Mouse (Mus musculus) right cerebral cortex, postnatal 14 days (tissue): ENCODE measurements around the gene Ube2j1.

Experiments
- DNase-seq: peaks from one replicate; pipeline ENCODE4 v3.0.0; 2022

Ube2j1 gene

DNA sequence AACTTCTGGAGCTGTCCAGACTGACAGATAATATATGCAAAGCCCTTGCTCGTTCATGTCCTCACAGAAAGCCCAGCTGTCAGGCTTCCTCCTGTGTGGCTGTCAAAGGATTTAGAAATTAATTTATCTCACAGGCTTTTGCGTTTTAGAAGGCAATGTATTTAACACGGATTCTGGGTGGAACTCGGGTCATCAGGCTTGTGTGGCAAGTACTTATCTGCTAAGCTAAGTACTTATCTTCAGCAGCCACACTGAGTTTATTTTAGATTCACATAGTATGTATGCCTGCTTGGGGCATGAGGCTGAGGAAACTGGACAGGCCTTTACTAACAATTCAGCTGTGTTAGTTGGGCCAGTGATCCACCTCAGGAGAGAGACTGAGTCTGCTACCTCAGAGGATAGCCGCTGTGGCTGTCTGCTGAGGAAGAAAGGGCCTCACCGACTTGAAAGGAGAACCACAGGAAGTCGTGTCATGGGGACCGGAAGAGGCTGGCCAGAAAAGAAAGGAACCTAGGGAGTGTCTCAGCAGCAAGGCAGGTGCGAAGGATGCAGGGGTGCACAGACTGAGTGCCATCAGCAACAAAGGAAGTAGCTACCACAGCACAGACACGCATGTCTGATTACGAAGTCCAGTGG lies 41.4 kb downstream of the Ube2j1 start:
- no peak for DNase-seq

DNA sequence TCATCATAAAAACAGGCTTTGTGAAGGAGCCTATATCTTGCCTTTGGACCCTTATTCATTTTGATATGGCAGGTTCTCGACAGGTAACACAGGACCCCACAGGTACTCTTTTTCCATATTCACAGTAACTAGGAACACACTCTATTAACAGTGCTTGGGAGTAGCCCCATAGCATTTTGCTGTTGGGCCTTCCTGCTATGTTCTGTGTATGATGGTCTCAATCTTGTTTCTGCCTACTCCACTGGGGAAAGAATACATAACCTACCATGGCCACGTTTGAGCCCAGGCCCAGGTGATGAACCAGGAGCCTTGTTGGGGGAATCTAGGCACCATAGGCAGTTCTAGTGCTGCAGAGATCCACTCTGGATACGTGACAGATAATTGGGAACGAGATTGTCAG lies 43.2 kb downstream of the Ube2j1 start:
- no peak for DNase-seq

DNA sequence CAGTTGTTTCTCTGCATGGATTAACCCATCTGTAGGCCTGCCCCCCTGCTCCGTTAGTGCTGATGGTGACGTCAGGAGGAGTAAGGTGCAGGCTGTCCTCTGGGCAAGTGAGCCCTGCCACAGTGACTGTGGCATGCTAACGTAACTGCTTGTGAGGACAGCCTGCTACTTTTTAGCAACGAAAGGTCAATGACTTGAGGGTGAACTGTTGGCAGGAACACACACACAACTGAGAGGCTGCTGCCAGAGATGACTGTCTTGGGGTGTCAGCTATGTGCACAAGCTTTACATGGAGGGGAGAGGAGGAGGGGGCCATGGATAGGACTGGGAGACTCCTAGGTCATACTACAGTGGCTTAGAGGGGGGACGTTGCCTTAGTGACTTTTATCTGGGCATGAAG lies 43.6 kb downstream of the Ube2j1 start:
- DNase-seq: no peak

DNA sequence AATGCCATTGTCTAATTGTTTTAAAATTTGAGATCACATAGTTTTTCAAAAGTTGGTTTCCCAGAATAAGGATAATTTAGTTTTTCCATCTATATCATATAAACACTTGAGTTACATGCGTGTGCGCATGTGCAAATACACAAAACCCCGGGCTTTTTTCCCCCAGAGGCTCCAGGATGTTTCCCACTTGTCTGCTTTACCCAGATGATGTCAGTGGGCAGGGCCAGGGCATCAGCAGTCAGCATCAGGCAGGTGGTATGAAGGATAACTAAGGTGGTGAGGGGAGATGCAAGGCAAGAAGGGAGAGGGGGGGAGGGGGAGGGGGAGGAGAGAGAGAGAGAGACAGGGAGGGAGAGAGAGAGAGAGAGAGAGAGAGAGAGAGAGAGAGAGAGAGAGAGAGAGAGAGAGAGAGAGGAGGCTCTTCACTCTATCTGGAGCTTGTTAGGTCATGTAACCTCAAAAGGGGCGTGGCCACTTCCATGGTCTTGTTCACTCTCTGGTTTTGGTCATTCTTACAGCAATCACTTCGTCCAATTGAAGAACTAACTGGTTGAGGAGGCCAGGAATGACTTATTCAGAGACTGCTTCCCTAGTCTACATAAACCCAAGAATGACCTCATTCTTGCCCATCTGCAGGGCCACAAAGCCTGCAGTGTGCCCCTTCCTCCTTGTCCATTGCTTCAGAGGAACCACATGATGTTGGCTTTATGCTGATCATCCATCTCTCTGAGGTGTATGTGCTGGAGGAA lies 44.7 kb downstream of the Ube2j1 start:
- no peak for DNase-seq

DNA sequence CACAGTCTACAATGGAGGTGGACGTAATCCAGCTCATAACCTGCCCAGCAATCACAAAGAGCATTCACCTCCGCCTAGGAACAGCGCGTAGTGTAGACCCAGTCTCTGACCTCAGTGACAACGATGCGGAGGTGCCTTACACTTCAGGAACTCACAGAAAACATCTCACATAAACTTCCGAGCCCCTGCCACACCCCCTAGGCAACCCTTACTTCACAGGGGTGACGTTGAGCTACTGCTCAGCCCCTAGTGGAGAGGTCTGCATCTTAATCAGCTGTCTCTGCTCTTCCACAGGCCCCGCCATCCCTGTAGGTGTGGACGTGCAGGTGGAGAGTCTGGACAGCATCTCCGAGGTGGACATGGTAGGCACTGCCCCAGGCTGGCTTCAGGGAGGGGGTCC lies 45.9 kb downstream of the Ube2j1 start:
- no peak for DNase-seq

DNA sequence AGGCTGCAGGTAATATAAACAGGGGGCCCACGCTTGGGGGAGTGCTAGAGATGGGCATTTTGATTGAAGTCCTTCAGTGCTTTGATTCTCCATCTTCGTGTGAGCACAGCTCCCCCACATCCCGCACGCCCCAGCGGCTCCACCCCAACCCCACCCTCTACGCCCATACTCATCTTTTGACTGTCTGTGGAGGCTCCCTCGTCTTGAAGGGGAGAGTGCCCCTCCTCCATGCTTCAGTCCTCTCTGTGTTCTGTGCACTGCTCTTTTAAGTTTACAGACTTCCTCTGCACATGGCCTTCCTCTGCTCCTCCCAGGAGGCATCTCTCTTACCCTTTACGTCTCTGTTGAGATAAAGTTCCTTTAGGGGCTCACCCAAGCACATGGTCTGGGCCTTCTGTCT lies 46.5 kb downstream of the Ube2j1 start:
- no peak for DNase-seq

DNA sequence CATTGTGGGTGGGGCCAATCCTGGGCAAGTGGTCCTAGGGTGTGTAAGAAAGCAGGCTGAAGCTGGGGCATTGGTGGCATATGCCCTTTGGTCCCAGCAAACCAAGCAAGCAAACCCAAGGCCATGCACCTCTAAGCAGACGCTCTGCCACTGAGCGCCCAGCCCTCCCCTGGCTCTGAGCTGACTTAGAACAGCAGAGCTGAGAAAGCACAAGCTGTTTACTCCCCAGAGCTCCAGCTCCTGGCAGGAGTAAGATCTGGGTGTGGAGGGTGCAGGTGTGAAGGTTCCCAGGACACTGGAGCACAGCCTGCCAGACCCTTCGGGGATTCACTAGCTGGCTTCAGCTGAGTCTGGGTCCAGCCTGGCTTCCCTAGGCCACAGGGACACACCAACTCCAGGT lies 47.3 kb downstream of the Ube2j1 start:
- no peak for DNase-seq

DNA sequence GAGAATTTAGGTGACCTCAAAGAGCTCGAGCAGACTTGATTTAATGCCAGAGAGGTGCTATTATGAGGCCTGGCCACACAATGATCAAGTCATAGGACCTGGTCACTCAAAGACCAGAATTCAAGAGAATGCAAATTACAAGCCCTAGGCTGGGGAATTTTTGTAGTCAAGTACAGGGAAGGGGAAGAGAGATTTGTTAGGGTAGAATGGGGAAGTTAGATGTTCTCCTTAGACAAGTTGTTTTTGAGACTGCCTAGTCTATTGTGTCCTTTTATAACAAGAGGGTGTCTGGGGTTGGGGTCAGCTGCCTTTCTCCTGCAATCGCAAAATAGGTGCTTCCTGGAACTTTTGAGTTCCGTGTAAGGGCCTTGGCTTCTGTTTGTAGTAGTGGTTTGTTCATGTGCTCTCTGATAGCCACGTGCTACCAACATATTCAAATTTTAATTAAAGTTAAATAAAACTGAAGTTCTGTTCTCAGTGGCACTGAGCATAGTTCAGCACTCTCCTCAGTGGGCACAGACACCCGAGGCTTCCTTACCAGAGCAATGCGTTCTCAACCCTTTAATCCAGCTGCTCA lies 68.0 kb downstream of the Ube2j1 start:
- DNase-seq: no peak
